Mouse (Mus musculus) heart, adult 9 months (tissue): Measurements from ENCODE around the gene Cited2.
A peak's percentile ranks its signal among the peaks of the same experiment; 100 is the strongest.

Experiments
- DNase-seq, 2 experiments: peaks; one replicate each; pipeline ENCODE4 v3.0.0; 2022; ENCODE audit warnings: low spot score in 2 of 2

Cited2 gene

GRCm38 (mm10) chr10:17722653-17723410, at the start of gene Cited2:
Gene Cited2 (plus strand): TSS chr10:17723218.
- peak; percentile 98 for DNase-seq

- no peak for DNase-seq
These were observed 48.6 kb upstream of the Cited2 start for GRCm38 (mm10) chr10:17674454-17674853.

GRCm38 (mm10) chr10:17674869-17675268, 48.1 kb upstream of the Cited2 start:
- no peak for DNase-seq

GRCm38 (mm10) chr10:17676464-17676863, 46.6 kb upstream of the Cited2 start:
- no peak for DNase-seq

GRCm38 (mm10) chr10:17677308-17677707, 45.7 kb upstream of the Cited2 start:
- DNase-seq: no peak

GRCm38 (mm10) chr10:17680432-17681382, 42.3 kb upstream of the Cited2 start:
- no peak for DNase-seq

- no peak for DNase-seq
These were observed 41.6 kb upstream of the Cited2 start for GRCm38 (mm10) chr10:17681386-17681785.

GRCm38 (mm10) chr10:17683852-17684428, 39.1 kb upstream of the Cited2 start:
- DNase-seq: no peak

- DNase-seq: peak; percentile 27 to 41
These were observed 33.2 kb upstream of the Cited2 start for GRCm38 (mm10) chr10:17689806-17690205.

GRCm38 (mm10) chr10:17691709-17692108, 31.3 kb upstream of the Cited2 start:
- DNase-seq: no peak

GRCm38 (mm10) chr10:17695801-17696200, 27.2 kb upstream of the Cited2 start:
- no peak for DNase-seq

- DNase-seq: no peak
These were observed 25.4 kb upstream of the Cited2 start for GRCm38 (mm10) chr10:17697376-17698265.

- DNase-seq: no peak
These were observed 17.5 kb upstream of the Cited2 start for GRCm38 (mm10) chr10:17705466-17705973.

- DNase-seq: no peak
These were observed 12.3 kb upstream of the Cited2 start for GRCm38 (mm10) chr10:17710753-17711152.

GRCm38 (mm10) chr10:17719009-17719570, 3.9 kb upstream of the Cited2 start:
- no peak for DNase-seq

GRCm38 (mm10) chr10:17719646-17720045, 3.4 kb upstream of the Cited2 start:
- DNase-seq: no peak

- peak; percentile 28 to 38 for DNase-seq
These were observed 2.0 kb upstream of the Cited2 start for GRCm38 (mm10) chr10:17720891-17721601.

- peak; percentile 57 to 64 for DNase-seq
These were observed 1.4 kb upstream of the Cited2 start for GRCm38 (mm10) chr10:17721602-17722121.

GRCm38 (mm10) chr10:17722158-17722557, 860 bp upstream of the Cited2 start:
- DNase-seq: peak; percentile 94

GRCm38 (mm10) chr10:17723421-17723841, 413 bp downstream of the Cited2 start:
- DNase-seq: peak in 1 of 2 experiments; percentile 82
